Mouse (Mus musculus): ENCODE measurements around the gene Sun2. TPM values are rescaled to one million over a fixed set of nuclear protein-coding genes. Genes with fewer than 3 reads are reported as not detected.

The Sun2 gene
- polyA plus RNA-seq, 1 experiment, result 247 TPM

DNA sequence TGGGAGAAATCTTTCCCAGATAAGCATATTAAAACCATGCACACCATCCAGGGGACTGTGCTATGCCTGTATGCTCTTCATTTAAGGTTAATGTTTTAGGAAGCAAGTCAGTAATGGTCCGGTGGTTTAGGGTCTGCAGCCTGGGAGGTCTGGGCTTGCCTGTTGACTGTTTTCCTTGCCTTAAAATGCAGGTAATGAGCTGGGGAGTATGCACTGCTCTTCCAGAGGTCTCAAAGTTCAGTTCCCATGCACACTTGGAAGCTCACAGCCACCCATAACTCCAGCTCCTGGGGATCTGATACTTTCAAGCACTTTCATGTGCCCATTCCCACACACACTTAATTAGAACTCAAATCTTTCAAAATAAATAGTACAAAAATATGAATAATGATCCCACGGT, 45.8 kb downstream of the Sun2 start:
- no peak overlapping the region for H3K4me3 ChIP-seq (ENCODE audit: insufficient read depth, low read depth, low read length)
- no peak overlapping the region for H3K27ac ChIP-seq (ENCODE audit: insufficient read depth, low read depth, low read length)
- no peak for TF ChIP-seq CTCF (IDR thresholded peaks at IDR 0.05; ENCODE audit: insufficient read depth, low read depth, low read length)
- TF ChIP-seq POLR2A (IDR thresholded peaks at IDR 0.05; ENCODE audit: insufficient read depth, low read depth, low read length), result no peak
- 84% methylated on average over 2 of the region's 2 CpGs for WGBS
- peaks cover 27% of the 10 kb centered on the region for H3K4me1 ChIP-seq (ENCODE audit: control insufficient read depth, insufficient read depth, low read length)

DNA sequence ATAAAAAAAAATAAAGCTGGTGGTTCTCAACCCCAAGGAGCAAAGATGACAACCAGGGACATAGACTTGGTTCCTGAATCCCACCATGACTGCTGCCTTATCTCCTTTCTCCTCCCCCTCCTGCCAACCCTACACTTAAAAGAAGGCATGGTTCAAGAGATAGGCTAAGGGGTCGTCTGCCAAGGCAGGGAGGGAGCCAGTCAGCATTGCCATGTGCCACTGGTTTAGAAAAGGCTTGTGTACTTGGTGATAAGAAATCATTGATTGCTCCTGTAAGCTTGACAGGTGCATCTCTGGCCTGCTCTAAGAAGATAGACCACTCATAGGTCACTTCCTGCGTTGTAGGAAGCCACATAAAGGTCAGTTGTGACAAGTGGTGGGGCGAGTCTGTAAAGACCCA, 46.8 kb downstream of the Sun2 start:
- no peak overlapping the region for H3K4me3 ChIP-seq (ENCODE audit: insufficient read depth, low read depth, low read length)
- 79% methylated on average over 3 of the region's 3 CpGs for WGBS
- peaks cover 30% of the 10 kb centered on the region for H3K4me1 ChIP-seq (ENCODE audit: control insufficient read depth, insufficient read depth, low read length)
- no peak overlapping the region for H3K27ac ChIP-seq (ENCODE audit: insufficient read depth, low read depth, low read length)
- TF ChIP-seq POLR2A (IDR thresholded peaks at IDR 0.05; ENCODE audit: insufficient read depth, low read depth, low read length) (no peak), CTCF (IDR thresholded peaks at IDR 0.05; ENCODE audit: insufficient read depth, low read depth, low read length) (no peak)

DNA sequence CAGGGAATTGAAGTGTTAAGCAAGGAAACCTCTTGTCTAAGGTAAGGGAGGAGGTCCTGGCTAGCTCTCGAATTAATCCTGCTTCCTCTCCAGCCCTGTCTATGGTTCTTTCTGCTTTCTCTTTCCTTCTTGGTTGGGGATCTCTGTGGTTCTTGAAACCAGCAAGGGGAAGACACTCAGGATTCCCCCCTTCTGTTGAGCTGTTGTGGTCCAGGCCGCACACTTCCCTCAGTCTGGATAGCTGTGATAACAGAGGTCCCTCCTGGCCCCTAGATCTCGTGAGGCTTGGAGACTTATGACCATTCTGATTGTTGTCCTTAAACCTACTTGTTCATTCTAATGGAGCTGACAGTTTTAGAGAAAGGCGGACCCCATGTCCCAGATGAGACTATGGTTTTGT, 47.8 kb downstream of the Sun2 start:
- 93% methylated on average over 4 of the region's 4 CpGs for WGBS
- TF ChIP-seq CTCF (IDR thresholded peaks at IDR 0.05; ENCODE audit: insufficient read depth, low read depth, low read length) (no peak), POLR2A (IDR thresholded peaks at IDR 0.05; ENCODE audit: insufficient read depth, low read depth, low read length) (no peak)

DNA sequence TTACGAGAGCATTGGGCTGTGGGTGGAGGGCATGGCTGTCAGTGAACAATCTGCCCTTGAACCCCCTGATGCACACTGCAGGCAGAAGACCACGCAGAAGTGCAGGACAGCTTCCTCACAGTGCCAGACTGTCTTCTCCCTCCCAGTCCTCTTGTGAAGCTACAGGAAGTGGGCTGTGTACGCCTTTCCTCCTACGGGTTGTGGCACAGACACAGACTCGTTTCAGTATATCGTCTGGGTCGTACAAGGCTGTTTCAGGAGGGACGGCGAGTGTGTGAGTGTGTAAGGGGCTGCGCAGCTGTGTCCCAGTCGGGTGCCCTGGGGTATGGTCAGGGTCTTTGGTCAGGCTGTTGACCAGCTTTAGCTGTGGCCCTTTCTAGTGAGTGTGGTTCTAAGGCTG, 48.6 kb downstream of the Sun2 start:
- peak overlapping the region; percentile 6; the same call in 1 of the 2 replicates for H3K4me3 ChIP-seq (ENCODE audit: insufficient read depth, low read depth, low read length)
- TF ChIP-seq POLR2A (IDR thresholded peaks at IDR 0.05; ENCODE audit: insufficient read depth, low read depth, low read length), result no peak
- 56% methylated on average over 11 of the region's 11 CpGs for WGBS
- no peak overlapping the region for H3K27ac ChIP-seq (ENCODE audit: insufficient read depth, low read depth, low read length)
- peaks cover 30% of the 10 kb centered on the region for H3K4me1 ChIP-seq (ENCODE audit: control insufficient read depth, insufficient read depth, low read length)

More for the DNA sequence above, 47.8 kb downstream of the Sun2 start:
- no peak overlapping the region for H3K4me3 ChIP-seq (ENCODE audit: insufficient read depth, low read depth, low read length)
- no peak overlapping the region for H3K27ac ChIP-seq (ENCODE audit: insufficient read depth, low read depth, low read length)
- peaks cover 30% of the 10 kb centered on the region for H3K4me1 ChIP-seq (ENCODE audit: control insufficient read depth, insufficient read depth, low read length)

DNA sequence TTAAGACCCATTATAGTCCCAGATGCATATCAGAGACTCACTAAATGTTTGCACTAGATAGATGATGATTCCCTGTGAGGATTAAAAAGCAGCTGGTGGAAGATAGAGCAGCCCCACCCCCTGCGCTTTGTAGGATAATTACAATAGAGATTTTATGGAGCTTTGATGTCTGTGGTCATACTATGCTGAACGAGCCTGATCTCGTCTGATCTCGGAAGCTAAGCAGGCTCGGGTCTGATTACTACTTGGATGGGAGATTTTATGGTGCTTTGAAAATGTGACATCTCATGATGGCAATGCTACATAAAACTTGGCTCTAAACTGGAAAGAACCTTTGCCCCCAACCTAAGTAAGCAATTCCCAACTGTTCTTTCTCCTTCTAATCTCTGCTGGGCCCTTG, 50.0 kb downstream of the Sun2 start:
- WGBS, result 59% methylated on average over 5 of the region's 5 CpGs

GRCm38 (mm10) chr15:79691023-79691508, 51.3 kb downstream of the Sun2 start:
- Histone ChIP-seq H3K4me3 (ENCODE audit: insufficient read depth, low read depth, low read length) (peak overlapping the region; percentile 83), H3K4me1 (ENCODE audit: control insufficient read depth, insufficient read depth, low read length) (peaks cover 16% of the 10 kb centered on the region), H3K27ac (ENCODE audit: insufficient read depth, low read depth, low read length) (no peak overlapping the region)
- TF ChIP-seq POLR2A (IDR thresholded peaks at IDR 0.05; ENCODE audit: insufficient read depth, low read depth, low read length), result no peak
- no peak for TF ChIP-seq CTCF (IDR thresholded peaks at IDR 0.05; ENCODE audit: insufficient read depth, low read depth, low read length)
- WGBS, result under 1% methylated on average over 51 of the region's 53 CpGs

More for the DNA sequence above, 50.0 kb downstream of the Sun2 start:
- Histone ChIP-seq H3K27ac (ENCODE audit: insufficient read depth, low read depth, low read length) (no peak overlapping the region), H3K4me1 (ENCODE audit: control insufficient read depth, insufficient read depth, low read length) (peaks cover 23% of the 10 kb centered on the region), H3K4me3 (ENCODE audit: insufficient read depth, low read depth, low read length) (no peak overlapping the region)
- TF ChIP-seq POLR2A (IDR thresholded peaks at IDR 0.05; ENCODE audit: insufficient read depth, low read depth, low read length) (no peak), CTCF (IDR thresholded peaks at IDR 0.05; ENCODE audit: insufficient read depth, low read depth, low read length) (no peak)

- Histone ChIP-seq H3K4me1 (ENCODE audit: control insufficient read depth, insufficient read depth, low read length) (peaks cover 16% of the 10 kb centered on the region), H3K27ac (ENCODE audit: insufficient read depth, low read depth, low read length) (0 out of 2 replicates have a peak within 1 kb of the TSS, but pooled peaks have one; percentile 29), H3K4me3 (ENCODE audit: insufficient read depth, low read depth, low read length) (peak within 1 kb of the TSS; percentile 83)
- TF ChIP-seq CTCF (IDR thresholded peaks at IDR 0.05; ENCODE audit: insufficient read depth, low read depth, low read length), result no peak
- peak; percentile 55 for TF ChIP-seq POLR2A (IDR thresholded peaks at IDR 0.05; ENCODE audit: insufficient read depth, low read depth, low read length)
- WGBS, result under 1% methylated on average over 45 of the region's 45 CpGs
Measured at GRCm38 (mm10) chr15:79690426-79691022, 51.8 kb downstream of the Sun2 start, which contains the start of gene Gtpbp1. Gene Gtpbp1 (plus strand): TSS chr15:79690845.

DNA sequence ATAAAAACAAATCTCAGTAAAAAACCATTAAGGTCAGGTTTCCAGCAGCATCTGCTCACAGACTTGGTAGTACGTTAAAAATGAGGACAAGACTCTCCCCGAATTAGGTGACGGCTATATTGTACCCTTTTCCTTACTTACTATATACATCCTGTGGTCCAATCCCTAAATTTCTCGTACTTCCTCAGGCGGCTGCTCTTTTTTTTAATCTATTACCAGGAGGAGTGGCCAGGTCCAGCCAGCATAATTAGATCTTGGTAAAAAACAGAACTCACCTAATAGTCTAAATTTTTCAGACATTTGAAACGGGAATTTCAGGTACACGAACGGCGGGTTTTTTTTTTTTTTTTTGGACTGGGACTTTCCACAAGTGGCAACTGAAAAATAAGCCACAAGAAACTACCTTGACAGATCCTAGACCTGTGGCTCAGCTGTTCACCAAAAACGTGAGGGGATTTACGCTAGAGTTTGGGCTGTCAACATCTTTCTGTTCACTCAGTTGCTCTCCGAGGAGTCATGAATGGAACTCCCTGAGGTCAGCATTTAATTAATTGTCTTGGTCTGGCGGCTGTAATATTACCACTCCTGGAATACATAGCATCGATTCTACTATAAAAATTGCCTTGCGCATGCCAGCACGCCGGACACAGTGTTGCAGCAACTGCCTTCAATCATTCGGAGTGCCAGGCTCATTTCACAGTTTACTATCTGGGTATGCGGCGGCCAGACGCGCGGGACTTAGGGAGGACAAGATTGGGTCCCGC, 52.5 kb downstream of the Sun2 start:
- 0 out of 2 replicates have a peak overlapping the region, but pooled peaks have one; percentile 29 for H3K27ac ChIP-seq (ENCODE audit: insufficient read depth, low read depth, low read length)
- WGBS, result 11% methylated on average over 24 of the region's 24 CpGs
- TF ChIP-seq POLR2A (IDR thresholded peaks at IDR 0.05; ENCODE audit: insufficient read depth, low read depth, low read length) (no peak), CTCF (IDR thresholded peaks at IDR 0.05; ENCODE audit: insufficient read depth, low read depth, low read length) (no peak)
- peak overlapping the region; percentile 47 for H3K4me3 ChIP-seq (ENCODE audit: insufficient read depth, low read depth, low read length)
- peaks cover 16% of the 10 kb centered on the region for H3K4me1 ChIP-seq (ENCODE audit: control insufficient read depth, insufficient read depth, low read length)
